Mouse (Mus musculus) G1E-ER4 (cell line): ENCODE data around the gene Nus1. TPM values are rescaled to one million over a fixed set of nuclear protein-coding genes. Genes with fewer than 3 reads are reported as not detected.

Source experiments
- GATA1 ChIP-seq: IDR thresholded peaks from one replicate; pipeline ENCODE4 v1.8.0; 2012; ENCODE audit warnings: low read length, inconsistent platforms
- polyA plus RNA-seq: library from polyadenylated mRNA; stranded (reverse); fragments of >175 nt; gene quantifications from 2 replicates; pipeline ENCODE4 v1.2.3, GENCODE M21; 2012

Nus1 gene
- 9.6 and 13.2 TPM in 2 replicates for polyA plus RNA-seq

GRCm38 (mm10) chr10:52417299-52417997, at the start of gene Nus1:
Nus1 (plus strand) TSS chr10:52417547.
- TF ChIP-seq GATA1: no peak

GRCm38 (mm10) chr10:52368376-52368775, 49.0 kb upstream of the Nus1 start:
- TF ChIP-seq GATA1: no peak

DNA sequence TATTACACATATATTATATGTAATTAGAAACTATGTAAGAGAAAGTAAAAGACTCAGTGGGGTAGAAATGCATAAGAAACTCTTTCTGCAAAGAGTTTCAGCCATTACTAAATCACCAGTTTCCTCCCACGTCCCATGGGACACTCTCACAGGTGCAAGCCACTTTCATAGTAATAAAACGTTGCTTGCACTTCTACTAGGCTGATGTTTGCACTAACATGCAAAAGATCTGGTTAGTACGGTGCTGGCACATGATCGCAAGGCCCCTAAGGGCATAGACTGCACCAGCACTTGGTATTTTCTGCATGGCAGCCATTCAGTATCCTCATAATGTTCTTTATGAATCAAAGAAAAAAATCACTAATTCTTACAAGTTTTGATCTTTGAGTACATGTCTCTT, 43.5 kb upstream of the Nus1 start:
- TF ChIP-seq GATA1: no peak

DNA sequence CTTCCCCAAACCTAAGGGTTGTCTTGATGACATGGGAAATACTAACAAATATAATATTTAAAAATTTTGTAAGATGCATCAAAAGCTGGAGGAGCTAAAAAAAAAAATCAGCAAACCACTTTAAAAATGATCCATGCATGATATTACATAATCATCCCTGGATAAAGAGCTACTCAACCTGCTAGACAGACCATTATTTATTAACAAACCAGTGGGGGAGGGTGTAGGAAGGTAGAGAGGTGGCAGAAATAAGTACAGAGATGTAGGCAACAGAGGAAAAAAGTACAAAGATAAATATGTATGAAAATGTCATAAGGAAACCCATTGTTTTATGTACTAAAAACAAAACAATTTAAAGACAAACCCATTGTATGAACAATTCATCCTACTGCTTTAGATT, 42.7 kb upstream of the Nus1 start:
- TF ChIP-seq GATA1: no peak

DNA sequence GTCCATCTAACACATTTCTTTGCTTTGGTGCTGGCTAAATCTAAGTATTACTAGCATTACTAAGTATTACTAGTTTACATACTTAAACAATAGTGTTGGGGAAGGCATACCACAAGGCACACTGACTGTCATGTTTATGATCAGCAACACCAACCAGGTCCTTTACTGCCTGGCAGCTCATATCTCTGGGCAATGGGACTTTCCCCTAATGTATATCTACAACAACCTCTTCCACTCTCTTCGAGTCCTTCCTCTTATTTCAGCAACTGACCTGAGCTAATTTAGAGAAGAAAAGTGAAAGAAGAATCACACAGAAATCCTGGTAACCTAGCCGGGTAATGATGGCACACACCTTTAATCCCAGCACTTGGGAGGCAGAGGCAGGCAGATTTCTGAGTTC, 40.9 kb upstream of the Nus1 start:
- TF ChIP-seq GATA1: no peak

GRCm38 (mm10) chr10:52377813-52378212, 39.5 kb upstream of the Nus1 start:
- no peak for TF ChIP-seq GATA1

DNA sequence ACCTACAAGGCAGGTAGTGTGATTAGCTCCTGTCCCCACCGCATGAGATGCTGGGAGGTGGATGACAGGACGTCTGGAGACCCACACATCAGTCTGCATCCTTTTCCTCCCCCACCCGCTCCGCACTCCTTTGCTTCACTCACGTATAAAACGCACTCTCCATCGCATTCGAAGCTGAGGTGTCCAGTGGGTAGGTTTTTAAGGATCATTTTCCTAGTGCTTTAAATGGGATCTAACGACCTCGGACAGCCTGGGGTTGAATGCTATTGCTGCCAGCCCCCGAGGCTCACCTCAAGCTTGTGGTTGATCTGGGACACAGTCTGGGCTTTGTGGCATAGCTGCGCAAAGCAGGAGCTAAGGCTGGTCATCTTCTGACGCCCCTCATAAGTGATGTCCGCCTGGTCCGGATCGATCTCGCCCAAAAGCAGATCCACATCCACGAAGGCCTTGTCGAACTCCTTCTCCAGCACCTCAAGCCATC, 36.0 kb upstream of the Nus1 start:
- TF ChIP-seq GATA1: no peak

GRCm38 (mm10) chr10:52381845-52382591, 35.3 kb upstream of the Nus1 start, which contains the start of gene Gopc:
Gopc (minus strand) TSS chr10:52382124.
- no peak for TF ChIP-seq GATA1

- TF ChIP-seq GATA1: no peak
These were observed 34.3 kb upstream of the Nus1 start for GRCm38 (mm10) chr10:52383022-52383421.

DNA sequence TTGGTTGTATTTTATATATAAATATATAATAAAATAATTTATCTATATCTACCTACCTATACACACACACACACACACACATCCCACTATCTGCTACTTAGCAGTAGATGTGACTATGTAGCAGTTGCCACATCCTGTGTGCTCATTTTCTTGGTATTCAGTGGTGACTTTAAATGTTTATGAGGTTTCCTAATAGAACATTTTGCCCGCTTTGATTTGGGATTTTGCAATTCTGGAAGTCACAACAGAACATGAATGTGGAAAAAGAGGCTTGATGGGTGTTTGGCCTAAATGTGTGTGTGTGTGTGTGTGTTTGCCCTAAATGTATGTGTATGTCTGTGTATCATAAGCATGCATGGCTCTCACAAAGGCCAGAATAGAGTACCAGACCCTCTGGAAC, 33.8 kb upstream of the Nus1 start:
- no peak for TF ChIP-seq GATA1

- TF ChIP-seq GATA1: no peak
These were observed 32.3 kb upstream of the Nus1 start for GRCm38 (mm10) chr10:52384823-52385610.

DNA sequence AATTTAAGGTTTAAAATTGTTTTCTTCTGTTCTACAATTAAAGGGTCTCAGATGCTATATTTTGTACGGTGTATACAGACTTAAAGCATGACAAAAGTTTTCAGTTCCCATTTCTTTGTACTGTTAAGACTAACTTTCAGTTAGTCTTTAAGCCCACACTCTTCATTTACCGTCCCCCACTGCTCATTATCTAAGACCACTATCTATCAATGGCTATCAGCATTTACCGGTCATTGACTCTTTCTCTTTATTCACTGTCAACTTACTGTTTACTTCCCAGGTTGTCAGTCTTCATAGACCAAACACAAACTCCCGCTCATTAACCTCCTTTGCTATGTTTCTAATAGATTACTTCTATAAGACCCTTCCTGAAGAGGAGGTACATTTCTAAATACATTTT, 30.2 kb upstream of the Nus1 start:
- TF ChIP-seq GATA1: no peak

DNA sequence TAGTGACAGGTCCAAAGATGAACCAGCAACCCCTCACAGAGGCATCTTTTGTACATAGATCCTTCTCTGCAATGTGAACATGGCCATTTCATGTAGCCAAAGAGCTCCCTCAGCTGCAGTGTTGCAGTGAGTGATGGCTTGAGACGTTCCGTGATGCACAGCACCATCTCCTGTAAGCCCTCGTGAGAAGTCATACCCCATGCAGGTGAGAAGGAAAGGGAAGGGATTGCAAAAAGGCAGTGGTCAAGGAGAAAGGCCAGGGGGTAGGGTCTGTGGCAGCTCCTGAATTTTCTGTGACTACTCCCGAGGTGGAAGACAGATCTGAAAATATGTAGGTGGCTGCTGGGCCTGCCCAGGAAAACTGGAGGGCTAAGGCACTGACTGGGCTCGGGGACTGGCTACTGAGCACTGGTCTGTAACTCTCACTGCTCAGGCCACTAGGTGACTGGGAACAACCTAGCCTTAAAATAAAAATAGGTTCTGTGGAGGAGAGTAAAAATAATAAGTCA, 28.4 kb upstream of the Nus1 start, which contains the start of gene Nepn:
TSS of gene Nepn (plus strand) at position 51 of the 509 bp plus-strand sequence.
- no peak for TF ChIP-seq GATA1

GRCm38 (mm10) chr10:52389438-52389837, 27.9 kb upstream of the Nus1 start:
- no peak for TF ChIP-seq GATA1

- no peak for TF ChIP-seq GATA1
These were observed 26.1 kb upstream of the Nus1 start for GRCm38 (mm10) chr10:52391208-52391607.

GRCm38 (mm10) chr10:52396647-52397046, 20.7 kb upstream of the Nus1 start:
- TF ChIP-seq GATA1: no peak

GRCm38 (mm10) chr10:52398715-52399114, 18.6 kb upstream of the Nus1 start:
- no peak for TF ChIP-seq GATA1
